Mouse (Mus musculus) kidney, postnatal 14 days (tissue): Measurements from ENCODE around the gene Acrbp.
"Not testable (repeated sequence)": the region's sequence is repeated elsewhere in the genome, so short reads cannot be mapped to it uniquely, and the experiment has no call there.

Experiments
- DNase-seq: peaks from one replicate; pipeline ENCODE4 v3.0.0; 2022; ENCODE audit warnings: mixed read lengths

The Acrbp gene

DNA sequence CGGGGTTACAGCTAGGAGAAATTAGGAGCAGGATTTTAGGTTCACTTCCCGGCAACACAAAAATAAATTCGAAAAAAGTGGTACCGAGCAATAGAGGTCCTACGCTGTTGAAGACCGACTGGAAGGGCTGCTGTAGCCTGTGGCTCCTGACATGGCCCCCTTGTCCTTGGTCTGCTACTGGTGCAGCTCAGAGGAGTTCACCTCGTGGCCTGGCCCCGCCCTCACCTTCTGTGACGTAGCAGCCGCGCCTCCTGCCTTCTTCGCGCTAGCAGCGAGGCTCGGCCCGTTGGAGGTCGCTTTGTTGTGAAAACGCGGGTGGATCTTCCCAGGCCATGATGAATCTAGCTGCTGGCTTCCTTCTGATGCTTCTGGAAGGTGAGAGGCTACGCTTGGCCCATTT, at the start of gene Acrbp:
TSS of gene Acrbp (plus strand) at position 12 of the 400 bp plus-strand sequence.
- DNase-seq: no peak

DNA sequence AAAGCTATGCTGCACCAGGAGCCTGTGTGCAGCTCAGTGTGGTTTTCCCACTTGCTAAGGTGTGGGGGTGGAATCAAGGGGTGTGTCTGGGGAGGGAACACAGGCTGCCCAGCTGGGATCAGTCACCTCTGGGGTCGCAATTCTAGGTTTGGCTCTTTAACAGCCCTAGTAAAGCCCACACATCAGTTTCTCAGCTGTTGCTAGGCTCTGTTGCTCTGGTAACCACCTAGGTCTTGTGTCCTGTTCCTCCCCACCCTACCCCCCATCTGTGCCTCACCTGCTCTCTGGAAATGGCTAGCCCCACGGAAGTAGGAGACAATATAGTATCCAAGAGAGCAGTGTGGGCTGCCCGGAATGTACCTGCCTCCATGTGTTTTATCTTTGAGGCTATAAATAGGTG, 45.8 kb upstream of the Acrbp start:
- DNase-seq: no peak

DNA sequence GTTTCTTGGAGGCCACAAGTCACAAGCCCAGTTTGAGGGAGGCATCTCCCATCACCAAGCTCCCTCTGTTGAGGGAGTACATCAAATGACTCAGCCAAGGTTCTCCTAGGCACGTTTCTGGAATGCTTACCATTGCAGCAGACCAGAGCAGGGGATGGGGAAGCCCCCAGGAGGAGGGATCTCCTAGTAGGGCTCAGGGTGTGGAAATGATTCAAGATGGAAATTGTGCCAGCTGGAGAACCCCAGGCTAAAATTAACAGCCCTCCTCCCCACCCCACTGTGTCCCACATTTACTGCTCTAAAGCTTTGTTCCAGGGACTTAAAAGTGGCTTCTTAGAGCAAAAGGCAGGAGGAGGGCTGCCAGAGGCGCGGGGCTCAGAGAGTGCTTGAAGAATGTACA, 44.4 kb upstream of the Acrbp start:
- no peak for DNase-seq

DNA sequence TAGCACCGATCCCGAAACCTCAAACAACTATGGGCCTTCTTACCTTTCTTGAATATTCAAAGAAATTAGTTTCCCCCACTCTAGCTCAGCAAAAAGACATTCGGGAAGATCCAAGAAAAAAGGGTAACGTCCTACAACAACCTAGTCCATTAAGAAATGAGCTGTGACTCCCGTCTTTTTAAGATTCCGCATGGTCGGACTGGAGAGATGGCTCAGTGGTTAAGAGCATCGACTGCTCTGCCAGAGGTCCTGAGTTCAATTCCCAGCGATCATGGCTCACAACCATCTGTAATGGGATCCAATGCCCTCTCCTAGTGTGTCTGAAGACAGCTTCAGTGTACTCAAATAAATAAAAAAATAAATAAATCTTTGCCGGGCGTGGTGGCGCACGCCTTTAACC, 41.4 kb upstream of the Acrbp start:
- DNase-seq: no peak

DNA sequence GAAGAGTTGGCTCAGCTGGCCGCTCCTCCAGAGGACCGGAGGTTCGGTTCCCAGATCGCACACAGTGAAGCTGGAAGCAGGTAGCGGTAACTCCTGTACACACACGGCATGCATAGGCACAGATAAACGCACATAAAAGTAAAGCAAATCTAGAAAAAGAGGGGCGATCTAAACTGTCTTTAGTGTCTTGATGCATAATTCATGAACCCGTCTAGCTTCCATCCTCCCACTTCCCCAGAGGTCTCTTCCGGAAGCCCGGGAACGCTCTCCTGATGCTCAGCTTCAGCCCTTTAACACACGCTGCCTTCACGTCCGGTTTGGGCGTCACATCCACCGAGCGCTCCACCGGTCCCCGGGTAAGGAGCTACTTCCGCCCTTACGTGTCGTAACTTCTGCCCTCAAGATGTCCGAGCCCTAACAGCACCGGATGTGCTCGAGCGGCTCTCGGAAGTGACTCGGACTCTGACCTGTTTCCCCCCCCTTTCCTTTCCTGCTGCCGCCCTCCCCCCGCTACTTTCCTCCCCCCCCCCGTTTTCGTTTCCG, 40.8 kb upstream of the Acrbp start:
- peak; percentile 99 for DNase-seq

DNA sequence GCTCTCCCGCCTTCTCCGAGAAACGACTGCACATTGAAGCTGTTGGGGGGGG, 40.5 kb upstream of the Acrbp start, which contains the start of gene Zfp384:
TSS of gene Zfp384 (plus strand) at position 17 of the 52 bp plus-strand sequence.
- DNase-seq: no peak

DNA sequence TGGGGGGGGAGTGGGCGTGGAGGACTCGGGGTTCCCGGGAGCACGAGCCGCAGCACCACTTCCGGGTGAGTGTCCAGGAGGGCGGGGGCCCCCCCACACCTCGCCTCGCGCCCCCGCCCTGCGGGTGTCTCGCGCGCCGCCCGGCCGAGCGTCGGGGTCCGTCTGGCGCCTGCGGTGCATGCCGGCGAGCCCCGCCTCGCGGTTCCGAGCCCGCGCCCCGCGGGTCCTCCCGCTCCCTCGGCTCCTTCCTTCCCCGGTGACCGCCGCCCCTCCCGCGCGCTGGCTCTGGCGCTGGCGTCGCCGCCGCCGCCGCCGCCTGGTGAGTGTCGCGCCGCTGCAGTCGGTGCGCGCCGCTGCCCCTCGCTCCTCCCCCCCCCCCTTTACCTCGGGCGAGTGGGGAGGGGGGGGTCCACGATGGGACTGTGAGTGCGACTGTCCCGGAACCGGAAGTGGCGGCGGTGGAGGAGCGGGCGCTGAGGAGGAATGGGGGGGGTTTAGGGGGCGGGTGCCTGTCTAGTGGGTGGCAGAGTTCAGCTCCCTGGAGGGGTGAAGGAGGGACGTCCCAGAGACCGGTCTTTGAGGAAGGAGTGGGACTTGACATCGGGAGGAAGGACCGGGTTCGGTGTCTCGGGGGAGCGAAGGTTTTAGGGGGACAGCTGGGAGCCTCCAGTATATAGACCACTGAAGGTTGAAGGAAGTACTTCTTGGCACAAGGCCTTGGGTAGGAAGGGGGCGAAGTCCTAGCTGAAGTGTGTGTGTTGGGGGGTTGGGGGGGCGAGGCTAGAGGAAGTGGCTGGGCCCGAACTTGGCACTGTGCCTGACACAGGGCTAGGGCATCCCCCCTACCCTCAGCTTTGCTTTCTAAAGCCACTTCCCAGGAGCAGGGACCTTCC, 40.1 kb upstream of the Acrbp start:
- DNase-seq: peak; percentile 92

DNA sequence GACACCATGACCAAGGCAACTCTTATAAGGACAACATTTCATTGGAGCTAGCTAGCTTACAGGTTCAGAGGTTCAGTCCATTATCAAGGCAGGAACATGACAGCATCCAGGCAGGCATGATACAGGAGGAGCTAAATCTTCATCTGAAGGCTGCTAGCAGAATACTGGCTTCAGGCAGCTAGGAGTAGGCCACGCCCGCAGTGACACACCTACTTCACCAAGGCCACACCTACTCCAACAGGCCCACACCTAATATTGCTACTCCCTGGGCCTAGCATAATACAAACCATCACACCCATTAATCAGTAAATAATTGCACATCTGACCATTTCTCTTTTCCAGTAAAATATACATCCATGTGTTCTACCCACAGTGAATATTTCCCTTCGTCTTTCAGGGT, 31.8 kb upstream of the Acrbp start:
- no peak for DNase-seq

DNA sequence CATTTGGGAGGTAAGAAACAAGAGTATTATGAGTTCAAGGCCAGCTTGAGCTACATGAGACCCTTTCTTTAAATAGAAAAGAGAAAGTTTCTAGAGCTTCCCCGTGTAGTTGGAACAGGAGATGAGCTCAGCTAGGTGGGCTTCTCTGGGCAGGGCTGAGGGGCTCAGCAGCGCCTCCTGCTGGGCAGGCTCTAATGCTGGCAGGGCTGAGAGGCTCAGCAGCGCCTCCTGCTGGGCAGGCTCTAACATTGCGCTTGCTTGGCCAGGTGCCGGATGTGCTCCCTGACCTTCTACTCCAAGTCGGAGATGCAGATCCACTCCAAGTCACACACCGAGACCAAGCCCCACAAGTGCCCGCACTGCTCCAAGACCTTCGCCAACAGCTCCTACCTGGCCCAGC, 19.0 kb upstream of the Acrbp start:
- peak; percentile 41 for DNase-seq

DNA sequence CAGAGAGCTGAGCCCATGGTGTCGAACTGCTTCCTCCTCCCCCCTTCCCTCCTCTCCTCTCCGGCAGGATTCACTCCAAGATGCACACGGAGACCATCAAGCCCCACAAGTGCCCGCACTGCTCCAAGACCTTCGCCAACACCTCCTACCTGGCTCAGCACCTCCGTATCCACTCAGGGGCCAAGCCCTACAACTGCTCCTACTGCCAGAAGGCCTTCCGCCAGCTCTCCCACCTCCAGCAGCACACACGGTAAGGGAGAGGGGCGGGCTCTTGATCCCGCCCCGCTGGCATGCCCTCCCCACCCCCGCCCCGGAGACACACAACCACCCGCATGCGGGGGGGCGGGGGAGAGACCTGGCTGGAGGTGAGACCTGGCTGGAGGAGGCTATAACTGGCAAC, 17.9 kb upstream of the Acrbp start:
- no peak for DNase-seq

DNA sequence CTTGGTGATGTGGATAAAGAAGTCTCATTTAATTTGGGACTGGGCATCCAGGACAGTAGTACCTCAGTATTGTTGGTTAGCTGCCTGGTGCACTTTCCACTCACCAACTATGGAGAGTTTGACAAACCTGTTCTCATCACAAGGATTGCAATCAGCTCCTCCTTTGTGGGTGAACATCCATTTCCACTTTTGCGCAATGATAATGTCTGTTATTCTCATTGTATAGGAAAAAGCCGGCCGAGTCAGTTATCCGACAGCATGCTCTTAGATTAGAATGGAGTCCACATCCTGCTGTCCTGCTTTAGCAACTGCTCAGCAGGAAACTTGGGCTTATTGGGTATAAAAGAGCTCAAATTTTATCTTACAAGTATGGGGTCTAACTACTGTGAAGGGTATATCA, 10.8 kb upstream of the Acrbp start:
- no peak for DNase-seq

DNA sequence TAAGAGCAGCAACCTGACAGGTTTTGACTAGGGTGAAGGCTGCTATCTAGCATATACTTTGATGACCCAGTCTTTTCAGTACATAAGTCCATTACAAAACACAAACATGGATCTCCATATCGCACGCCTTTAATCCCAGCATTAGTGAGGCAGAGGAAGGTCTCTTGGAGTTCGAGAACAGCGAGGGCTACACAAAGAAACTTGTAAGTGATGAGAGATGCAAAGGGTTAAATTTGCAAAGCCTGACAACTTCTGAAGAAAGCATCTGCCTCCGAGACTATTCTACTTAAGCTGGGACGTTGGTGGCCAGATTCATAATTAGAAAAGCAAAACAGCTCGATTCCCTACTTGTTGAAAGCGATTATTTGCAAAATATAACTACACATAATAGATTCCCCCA, 10.4 kb upstream of the Acrbp start:
- DNase-seq: no peak

DNA sequence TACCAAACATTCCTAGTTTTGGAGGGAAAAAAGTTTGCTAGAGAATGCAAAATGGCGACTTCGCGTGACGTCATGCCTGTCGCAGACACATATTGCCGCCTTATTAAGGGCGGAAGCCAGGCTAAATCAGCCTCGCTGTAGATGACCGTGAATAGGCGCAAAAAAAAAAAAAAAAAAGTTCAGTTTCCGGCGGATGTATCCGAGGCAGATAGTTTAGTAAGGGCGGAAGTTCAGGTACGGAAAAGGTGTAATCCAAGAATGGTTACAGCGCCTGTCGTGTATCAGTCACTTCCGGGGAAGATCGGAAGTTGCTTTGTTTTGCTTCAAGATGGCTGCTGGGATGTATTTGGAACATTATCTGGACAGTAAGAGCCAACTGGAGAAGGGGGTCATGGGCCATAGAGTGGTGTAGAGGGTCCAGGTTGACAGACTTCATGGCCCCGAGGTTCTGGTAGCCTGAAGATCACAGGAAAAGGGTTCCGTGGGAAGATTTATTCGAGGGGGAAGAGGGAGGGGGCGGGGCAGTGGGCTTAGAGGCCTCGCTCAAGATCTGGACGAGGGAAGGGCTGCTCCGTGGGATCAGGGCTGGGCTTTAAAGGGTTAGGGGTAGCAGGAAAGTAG, 9.8 kb upstream of the Acrbp start, which contains the start of gene Ing4:
TSS of gene Ing4 (plus strand) at position 228 of the 621 bp plus-strand sequence.
- peak; percentile 97 for DNase-seq

DNA sequence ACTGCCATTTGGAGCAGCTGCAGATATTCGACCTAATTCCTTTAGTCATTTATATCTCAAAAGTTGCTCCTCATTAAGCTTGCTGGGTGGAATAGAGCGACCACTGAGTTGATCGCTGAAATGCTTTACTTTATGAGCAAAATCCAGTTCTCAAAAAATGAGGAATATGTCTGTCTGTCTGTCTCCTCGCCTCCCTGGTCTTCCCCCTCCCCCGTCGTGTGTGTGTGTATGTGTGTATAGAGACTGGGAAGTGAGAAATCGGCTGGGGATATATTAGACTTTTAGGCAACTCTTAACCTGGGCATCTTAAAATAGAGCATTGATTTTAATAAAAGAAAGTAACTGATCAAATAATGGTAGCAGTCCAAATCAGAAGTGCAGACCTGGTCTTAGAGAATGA, 9.3 kb upstream of the Acrbp start:
- no peak for DNase-seq

DNA sequence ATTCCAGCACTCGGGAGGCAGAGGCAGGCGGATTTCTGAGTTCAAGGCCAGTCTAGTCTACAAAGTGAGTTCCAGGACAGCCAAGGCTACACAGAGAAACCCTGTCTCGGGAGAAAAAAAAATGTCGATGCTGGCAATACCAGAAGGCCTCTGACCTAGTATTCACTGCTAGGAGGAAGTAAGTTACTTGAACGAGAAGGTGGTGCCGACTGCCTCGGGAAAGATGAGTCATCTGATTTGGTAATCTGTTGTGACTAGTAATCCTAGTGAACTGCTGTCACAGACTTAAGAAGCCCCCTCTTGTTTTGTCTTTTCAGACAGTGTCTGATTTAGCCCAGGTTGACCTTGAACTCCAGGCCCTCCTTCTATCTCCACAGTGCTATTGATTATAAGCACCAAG, 8.4 kb upstream of the Acrbp start:
- no peak for DNase-seq

DNA sequence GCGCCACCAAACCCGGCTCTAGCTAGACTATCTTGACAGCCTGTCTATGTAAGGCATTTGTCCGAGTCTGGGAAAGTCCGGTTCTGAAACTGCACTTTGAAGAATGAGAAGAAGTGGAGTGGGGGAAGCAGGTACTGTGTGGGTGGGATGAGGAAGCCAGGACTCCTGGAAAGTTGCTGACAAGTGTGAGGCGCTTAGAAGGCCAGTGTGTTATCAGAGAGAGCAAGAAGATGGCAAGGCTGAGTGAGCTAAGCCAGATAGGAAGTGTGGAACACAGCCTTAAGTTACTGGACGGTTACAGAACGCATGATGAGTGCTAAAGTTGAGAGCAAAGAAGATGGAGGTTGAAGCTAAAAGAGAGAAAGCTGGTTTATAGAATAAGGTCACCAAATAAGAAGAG, 7.4 kb upstream of the Acrbp start:
- DNase-seq: no peak

DNA sequence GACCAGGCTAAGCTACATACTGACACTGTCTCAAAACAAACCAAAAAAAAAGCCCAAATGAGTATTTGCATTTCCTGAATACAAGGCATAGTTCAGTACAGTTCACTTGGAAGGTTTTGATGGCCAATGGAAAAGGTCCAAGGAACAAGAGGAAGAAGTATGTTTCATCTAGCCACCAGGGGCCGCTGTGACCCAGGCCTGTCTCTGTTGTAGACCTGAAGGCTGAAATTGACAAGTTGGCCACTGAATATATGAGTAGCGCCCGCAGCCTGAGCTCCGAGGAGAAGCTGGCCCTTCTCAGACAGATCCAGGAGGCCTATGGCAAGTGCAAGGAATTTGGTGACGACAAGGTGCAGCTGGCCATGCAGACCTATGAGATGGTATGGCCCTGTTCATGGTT, 2.8 kb upstream of the Acrbp start:
- DNase-seq: peak; percentile 84

DNA sequence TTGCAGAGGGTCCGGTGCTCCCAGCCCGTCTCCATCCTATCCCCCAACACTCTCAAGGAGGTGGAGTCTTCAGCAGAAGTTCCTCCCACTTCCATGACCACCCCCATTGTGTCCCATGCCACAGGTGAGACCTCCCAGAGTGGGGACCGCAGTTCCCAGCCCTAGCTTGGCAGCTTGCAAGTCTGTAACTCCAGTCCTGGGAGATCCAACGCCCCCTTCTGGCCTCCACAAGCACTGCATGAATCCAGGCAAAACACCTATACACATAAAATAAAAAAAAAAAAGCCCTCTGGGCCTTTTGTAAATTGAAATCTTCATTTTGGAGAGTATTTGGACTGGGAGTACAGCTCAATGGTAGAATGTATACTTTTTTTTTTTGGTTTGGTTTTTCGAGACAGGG, 1.7 kb downstream of the Acrbp start:
- DNase-seq: no peak

DNA sequence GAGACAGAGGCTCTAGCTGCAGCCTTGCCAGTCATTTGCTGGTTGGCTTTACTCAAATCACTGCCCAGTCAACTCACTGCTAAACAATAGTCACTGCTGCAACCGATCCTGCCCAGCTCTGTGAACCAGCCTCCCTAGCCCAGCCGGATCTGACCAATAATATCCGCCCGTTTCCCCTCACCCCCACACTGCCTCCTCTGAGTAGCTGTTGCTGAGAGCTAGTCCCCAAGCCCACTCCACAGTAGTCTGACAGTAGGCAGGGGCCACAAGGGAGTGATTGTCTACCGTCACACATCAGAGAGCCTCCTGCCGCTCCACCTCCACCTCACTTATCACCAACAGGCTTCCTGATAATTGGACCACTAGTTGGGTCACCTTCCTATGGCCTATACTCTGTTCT, 12.0 kb downstream of the Acrbp start:
- DNase-seq: no peak

DNA sequence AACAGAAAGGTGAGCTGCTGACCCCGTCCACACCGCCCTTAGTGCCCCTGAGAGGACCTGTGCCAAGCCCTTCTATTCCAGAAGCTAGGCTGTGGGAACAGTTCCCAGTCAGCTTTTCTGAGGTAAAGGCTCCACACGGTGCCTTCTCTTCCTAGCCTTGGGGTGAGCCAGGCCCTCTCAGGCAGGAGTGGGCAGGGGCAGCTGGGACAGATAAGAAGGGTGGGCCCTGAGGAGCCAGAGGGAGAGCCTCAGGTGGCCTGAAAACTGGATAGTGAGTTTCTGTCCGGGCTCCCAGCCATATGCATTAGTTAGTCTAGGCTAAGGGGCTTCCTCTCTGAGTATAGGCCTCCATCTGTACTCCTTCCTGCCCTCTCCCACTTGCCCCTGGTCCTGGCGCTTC, 13.0 kb downstream of the Acrbp start:
- DNase-seq: no peak

DNA sequence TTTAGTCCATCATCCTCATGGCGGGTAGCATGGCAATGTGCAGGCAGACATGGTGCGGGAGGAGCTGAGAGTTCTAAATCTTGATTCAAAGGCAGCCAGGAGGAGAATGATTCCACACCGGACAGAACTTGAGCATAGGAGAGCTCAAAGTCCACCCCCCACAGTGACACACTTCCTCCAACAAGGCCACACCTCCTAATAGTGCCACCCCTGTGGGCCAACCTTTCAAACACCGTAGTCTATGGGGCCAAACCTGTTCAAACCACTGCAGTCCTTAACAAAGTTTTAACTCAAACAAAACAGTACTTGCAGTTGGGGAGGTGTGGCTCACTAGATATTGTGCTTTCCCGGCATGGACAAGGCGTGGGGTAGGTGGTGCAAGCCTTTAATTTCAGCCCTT, 14.4 kb downstream of the Acrbp start:
- DNase-seq: no peak

DNA sequence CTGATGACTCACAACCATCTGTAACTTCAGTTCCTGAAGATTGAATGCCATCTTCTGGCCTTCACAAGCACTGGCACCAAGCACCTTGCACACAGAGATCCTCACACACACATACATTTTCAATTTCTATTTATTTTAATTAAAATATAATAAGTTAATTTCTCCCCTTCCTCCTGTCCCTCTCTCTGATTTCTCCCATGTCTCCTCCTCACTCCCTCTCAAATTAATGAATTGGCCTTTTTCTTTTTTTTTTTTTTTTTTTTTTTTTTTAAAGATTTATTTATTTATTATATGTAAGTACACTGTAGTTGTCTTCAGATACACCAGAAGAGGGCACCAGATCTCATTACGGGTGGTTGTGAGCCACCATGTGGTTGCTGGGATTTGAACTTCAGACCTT, 15.7 kb downstream of the Acrbp start:
- DNase-seq: not testable (repeated sequence)

DNA sequence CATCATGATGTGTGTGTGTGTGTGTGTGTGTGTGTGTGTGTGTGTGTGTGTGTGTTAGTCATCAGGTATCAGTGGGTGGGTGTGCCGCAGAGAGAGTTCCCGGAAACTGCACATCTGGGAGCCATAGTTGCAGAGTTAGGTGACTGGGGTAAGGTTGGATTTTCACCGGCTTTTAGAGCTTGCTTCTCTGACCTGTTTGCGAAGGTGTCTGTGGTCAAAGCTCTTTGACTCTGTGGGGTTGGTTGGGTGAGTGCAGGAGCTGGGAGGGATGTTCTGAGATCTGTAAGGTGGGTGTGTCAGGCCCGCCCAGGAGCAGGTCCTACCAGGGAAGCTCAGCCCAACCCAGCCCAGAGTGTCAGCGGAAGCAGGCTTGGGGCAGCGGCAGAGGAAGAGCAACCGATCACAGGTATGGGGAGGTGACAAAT, 18.1 kb downstream of the Acrbp start, which contains the start of gene Lpar5:
TSS of gene Lpar5 (plus strand) at position 350 of the 425 bp plus-strand sequence.
- DNase-seq: no peak

DNA sequence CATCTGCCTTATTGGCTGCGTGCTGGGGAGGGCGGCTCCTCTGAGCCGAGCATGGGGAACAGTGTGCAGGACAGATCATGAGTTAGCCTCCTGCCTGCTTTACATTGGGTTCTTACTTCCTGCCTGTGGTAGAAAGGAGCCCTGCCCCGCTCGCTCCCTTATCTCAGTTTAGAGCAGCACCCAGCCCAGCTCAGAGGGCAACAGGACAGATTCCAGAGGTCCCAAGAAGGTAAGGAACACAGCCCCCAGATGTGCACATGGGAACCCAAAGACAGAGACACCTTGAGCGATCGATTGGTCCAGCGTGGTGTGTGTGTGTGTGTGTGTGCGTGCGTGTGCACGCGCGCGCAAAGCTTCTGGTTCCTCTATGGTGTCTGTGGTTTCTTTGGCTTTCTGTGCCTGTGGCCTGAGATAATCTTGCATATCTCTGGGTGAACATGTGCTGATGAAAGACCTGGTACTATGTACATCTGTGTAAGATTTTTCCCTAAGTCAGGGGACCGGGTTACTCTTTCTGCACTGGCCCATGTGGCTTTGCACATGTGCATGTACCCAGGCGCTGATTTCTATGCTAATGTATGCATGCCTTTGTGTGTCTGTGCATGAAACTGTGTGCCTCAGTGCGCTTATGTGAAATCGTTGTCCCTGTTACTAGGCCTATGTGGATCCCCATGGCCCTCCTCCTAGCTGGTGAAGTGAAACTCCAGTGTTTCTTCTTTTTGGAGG, 21.8 kb downstream of the Acrbp start:
- no peak for DNase-seq
